Mouse (Mus musculus): ENCODE measurements around the gene Kpnb1.

Kpnb1 gene

GRCm38 (mm10) chr11:97142159-97142608 lies 45.5 kb downstream of the Kpnb1 start:
- peak; percentile 45 for DNase-seq (ENCODE audit: low spot score)

- peak; percentile 40 for DNase-seq (ENCODE audit: low spot score)
Measured at GRCm38 (mm10) chr11:97140811-97141210, 46.9 kb downstream of the Kpnb1 start.

DNA sequence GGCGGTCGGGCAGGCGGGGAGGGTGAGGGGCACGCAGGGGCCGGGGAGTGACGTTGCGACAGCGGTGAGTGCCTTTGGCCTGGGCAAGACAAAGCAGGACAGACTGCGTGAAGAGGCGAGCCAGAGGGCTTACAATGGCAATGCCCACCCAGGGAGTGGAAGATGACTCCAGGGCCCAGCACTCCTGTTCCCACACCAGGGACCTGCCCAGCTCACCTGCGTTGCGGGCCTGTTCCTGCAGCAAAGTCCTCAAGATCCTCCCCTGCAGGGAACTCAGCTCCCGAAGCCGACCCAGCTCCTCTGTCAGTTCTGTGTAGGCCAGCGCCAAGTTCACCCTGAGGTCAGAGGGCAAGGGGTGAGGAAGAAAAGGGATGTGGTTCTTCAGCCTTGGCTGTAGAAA lies 48.4 kb downstream of the Kpnb1 start:
- DNase-seq (ENCODE audit: low spot score), result no peak

- DNase-seq (ENCODE audit: low spot score), result no peak
Measured at GRCm38 (mm10) chr11:97138554-97139226, 49.0 kb downstream of the Kpnb1 start.

DNA sequence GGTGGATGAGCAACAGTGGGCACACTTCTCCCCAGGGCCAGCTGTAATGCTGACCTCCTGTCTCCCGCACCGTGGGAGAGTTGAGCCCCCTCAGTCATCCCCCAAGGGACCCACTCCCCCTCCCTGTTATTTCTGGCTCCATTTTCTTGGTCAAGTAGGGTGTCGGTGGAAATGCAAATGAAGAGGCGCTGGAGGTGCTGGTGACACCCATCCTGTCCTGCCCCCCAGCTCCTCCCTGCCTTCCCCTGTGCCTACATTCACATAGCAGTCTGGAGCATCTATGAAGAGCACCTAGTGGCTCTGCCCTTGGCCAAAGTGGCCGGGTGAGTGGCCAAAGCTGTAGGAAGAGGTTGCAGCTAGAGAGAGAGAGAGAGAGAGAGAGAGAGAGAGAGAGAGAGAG lies 54.4 kb downstream of the Kpnb1 start:
- no peak for DNase-seq (ENCODE audit: low spot score)

GRCm38 (mm10) chr11:97132185-97132584 lies 55.5 kb downstream of the Kpnb1 start:
- DNase-seq (ENCODE audit: low spot score), result no peak

GRCm38 (mm10) chr11:97131683-97132082 lies 56.0 kb downstream of the Kpnb1 start:
- DNase-seq (ENCODE audit: low spot score), result no peak

DNA sequence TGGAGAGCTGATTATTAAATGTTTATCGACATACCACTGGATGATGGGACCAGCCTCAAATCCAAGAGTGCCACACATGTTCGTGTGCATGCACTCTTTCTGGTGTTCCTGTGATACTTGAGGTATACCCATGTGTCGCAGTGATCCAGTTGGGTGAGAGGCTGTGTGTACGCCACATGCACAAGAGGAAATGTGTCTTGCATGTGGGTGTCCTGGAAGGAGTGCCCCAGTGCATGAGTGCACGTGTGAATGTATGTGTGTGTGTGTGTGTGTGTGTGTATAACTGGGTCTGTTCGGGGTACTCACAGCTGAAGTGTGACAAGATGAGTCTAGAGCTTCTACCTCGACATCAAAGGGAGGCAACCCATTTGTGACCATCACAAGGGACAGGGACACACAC lies 57.4 kb downstream of the Kpnb1 start:
- DNase-seq (ENCODE audit: low spot score), result no peak

DNA sequence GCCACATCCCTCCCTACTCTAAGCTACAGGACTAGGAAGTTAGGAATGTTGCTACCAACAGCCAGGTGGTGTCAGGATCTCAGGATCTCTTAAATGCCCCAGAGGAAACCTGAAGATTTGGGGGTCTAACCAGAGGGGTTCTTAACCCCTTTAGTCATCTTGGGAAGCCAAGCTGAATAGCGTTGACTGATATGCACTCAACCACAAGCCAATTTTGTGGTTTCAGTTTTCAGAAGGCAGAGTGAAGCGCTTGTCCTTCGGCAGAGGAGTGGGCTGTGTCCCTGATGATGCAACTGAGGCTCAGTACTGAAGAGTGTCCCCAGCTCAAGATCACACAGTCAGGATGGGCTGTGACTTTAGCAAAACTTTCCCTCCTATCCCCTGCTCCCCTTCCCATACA lies 58.7 kb downstream of the Kpnb1 start:
- DNase-seq (ENCODE audit: low spot score), result no peak

DNA sequence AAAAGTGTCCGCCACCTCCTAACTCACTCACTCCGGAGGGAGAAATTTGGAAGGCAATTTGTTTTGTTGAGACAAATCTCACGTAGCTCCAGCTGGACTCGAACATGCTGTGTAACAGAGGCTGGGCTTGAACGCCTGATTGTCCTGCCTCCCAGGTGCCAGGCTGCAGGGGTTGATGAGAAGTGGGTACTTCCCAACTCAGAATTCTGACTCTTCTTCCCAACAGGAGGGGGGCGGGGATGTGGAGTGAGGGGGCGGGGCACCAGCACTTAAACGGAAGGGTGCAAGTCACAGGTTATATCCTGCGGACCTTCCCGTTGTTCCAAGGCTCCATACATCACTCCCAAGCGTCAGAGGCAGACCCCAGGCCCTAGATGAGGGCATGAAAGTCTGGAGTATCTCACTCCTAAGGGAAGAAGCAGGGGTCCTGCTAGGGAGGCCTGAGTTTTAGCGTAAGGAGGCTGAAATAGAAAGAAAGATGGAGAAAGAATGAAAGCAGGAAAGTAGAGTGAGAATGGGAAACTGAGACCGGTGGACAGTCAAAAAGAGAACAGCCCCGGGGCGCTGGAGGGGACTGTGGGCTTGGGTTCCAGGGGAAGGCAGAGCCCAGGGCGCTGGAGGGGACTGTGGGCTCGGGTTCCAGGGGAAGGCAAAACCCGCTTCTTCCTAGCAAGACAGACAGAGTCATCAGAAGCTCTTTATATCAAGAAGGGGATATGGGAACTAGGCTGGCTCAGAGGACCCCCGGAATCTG lies 60.0 kb downstream of the Kpnb1 start:
- DNase-seq (ENCODE audit: low spot score), result no peak

GRCm38 (mm10) chr11:97126645-97127468 lies 60.8 kb downstream of the Kpnb1 start:
- DNase-seq (ENCODE audit: low spot score), result no peak

DNA sequence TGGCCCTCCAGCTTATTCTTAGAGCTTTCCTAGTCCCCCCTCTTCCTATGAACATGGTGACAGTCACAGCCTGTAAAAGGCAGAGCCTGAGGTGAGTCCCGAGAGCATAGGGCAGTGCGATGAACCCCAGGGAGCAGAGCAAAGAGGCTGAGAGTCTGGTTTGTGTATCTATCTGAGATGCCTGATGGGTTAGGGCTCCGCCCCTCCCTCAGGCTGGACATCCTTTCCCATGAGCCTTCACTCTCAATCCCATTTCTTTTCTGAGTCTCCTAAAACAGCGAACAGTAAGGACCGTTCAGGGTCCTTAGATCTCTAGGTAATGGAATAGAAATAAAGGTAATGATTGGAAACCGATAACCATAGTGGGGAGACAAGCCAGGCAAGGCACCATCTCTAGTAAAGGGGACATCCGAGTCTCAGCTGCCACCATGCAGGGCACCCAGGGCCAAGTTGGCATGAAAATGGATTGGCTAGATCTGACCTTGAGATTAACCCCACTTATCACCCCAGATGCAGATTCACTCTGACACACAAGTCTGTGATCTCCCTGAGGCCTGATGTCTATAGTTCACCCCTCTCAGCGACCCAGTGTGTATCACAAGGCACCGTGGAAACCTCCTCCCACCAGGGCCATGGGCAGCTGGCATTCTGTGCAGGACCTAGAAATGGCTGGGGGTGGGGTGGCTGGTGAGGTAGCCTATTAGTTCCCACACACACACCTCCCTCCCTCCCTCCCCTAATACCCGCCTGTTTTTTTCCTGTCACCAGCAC lies 63.2 kb downstream of the Kpnb1 start:
- DNase-seq (ENCODE audit: low spot score), result no peak

GRCm38 (mm10) chr11:97123282-97123890 lies 64.3 kb downstream of the Kpnb1 start:
- no peak for DNase-seq (ENCODE audit: low spot score)

DNA sequence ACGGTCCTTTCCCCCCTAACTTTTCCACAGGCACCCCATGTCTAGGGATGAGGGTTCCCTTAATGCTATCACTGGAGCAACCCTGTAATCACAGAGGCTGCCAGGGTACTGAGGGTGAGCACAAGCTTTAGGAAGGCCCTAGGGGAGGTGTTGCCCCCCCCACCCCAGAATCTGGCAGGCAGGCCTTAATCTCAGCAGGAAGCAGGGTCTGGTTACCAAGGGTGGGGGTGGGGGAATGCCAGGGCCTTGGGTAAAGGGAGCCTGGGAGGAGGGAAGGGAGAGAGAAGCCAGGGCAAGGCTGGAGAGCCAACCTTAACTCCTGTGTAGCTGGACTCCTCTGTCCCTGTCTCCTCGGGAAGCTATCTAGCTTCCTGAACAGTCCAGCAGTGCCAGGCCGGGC lies 67.0 kb downstream of the Kpnb1 start:
- DNase-seq (ENCODE audit: low spot score), result no peak

DNA sequence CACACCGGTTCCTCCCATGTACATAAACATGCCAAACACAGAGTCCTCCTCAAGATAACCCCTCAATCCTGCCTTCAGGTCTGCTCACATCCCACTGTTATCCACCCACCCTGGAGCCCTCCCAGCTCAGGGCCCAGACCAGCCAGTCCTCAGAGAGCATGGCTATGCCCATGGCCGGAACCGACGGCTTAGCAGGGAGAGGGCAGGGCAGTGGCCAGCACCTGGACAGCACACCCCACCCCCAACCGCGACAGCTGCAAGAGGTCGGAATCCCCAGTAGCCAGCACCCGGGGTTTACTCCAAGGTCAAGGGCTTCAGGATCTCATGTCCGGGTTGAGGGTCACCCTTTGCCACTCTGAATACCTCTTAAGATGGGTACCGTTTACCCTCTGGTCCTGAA lies 67.5 kb downstream of the Kpnb1 start:
- no peak for DNase-seq (ENCODE audit: low spot score)

DNA sequence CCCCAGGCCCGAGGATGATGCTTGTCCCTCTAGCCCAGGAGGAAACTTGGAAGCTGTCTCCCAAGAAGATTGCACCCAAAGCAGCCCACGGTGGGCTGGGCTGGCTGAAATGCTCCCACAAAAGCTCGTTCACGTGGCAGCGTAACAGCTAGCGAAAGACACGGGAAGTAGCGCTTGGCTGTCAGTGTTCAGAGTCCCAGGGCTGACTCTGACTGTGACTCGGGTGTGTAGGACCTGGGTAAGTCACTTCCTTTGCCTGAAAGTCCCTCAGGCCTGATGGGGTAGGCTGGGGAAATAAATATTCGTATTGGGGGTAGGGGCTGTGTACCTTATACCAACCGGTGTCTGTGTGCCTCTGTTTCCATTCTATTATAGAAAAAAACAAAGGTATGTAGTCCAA lies 71.9 kb downstream of the Kpnb1 start:
- no peak for DNase-seq (ENCODE audit: low spot score)

- DNase-seq (ENCODE audit: low spot score), result no peak
Measured at GRCm38 (mm10) chr11:97114671-97115601, 72.7 kb downstream of the Kpnb1 start, which contains the start of gene Tbx21. Gene Tbx21, minus strand, starts transcription at chr11:97115331.

- no peak for DNase-seq (ENCODE audit: low spot score)
Measured at GRCm38 (mm10) chr11:97112519-97113125, 75.1 kb downstream of the Kpnb1 start.

Data from adipocyte (in vitro differentiated cells).